Mouse (Mus musculus): ENCODE results near the gene Il2ra.

Gene Il2ra

DNA sequence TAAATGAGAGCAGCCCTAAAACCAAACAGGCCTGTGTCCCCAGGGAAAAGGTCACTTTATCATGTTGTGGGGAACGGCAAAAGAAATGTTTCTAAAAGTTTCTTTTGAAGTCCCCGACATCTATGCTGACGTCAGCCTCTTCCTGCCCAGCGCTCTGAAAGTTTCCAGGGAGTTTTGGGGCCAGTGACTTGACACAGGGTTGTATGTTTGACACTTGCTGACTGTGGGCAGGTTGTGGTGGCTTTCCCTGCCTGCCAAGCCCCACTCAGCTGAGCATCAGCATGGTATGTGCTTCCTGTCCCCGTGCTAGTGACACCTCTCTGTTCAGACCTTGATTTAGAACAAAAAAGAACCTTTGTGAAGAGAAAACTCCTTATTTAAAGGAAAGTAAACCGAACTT is 10.7 kb downstream of the Il2ra start:
- DNase-seq (ENCODE audit: low read depth, low spot score), result no peak

DNA sequence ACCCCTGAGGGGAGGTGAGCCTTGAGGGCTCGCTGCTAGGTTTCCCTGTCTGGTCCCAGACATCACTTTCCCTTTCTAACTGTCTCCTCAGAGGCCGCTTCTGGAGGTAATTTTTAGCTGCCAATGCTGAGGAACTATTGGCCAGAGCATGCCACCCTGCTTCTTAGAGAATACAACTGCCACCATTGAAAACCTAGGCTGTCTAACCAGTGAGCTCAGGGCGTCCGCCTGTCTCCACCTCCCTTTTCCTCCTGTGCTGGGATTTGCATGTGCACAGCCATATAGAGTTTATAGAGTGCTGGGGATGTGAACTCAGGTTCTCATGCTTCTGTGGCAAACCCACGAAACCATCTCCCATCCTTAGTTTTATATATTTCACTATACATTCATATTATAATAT is 11.2 kb downstream of the Il2ra start:
- no peak for DNase-seq (ENCODE audit: low read depth, low spot score)

DNA sequence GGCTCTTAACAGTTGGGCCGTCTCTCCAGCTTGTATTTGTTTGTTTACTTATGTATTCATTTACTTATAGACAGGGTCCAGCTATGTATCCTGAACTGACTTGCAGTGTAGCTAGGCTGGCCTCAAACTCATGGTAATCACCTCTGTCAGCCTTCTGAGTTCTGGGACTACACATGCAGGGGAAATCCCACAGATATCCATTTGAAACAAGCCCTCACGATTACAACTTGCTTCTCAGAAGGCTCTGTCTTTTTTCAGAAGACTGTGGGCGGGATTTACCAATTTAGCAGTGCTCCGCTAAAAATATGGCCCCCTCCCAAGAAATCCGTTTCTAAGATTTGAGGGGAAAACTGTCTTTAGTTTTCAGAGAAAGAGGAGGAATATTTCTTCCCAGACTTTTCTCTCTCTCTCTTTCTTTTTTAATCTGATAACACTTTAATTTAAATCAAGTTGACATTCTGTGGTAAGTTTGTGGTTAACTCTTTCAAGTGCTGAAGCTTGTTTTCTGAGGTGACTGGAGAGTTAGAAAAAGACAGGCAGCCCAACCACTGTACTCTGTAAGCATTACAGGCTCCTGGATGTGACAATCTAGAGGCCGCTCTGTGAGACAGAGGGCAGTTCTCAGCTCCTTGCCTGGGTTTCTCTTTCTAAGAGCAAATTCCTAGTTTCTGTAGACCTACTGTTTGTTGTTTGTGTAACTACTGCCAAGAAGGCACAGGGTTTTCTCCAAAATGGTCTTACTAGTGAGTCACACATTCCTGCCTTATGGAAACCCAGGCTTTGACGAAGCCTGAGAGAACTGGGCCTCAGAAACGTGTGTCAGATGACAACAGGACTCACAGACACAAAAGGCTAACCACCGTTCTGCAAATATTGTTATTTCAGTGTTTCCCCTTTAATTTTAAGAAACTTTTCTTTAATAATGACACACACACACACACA is 12.7 kb downstream of the Il2ra start:
- DNase-seq (ENCODE audit: low read depth, low spot score), result no peak

GRCm38 (mm10) chr2:11657581-11657980 is 15.0 kb downstream of the Il2ra start:
- no peak for DNase-seq (ENCODE audit: low read depth, low spot score)

DNA sequence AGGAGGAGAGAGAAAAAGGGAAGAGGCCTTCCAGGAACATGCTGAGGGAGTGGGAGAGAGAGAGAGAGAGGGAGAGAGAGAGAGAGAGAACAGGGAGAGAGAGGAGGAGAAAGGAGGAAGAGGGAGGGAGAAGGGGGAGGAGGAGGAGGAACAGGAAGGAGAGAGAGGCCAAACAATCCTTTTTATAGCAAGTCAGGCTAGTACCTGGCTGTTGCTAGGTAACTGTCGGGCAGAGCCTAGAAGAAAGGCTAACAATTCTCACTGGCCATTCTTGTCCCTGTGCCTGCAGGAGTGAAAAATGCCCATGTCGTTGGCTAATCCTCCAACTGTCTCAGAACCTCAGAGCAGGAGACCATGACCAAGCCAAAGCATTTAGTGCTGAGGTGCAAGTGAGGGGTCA is 16.7 kb downstream of the Il2ra start:
- no peak for DNase-seq (ENCODE audit: low read depth, low spot score)

- no peak for DNase-seq (ENCODE audit: low read depth, low spot score)
Measured at GRCm38 (mm10) chr2:11662143-11662906, 19.7 kb downstream of the Il2ra start.

DNA sequence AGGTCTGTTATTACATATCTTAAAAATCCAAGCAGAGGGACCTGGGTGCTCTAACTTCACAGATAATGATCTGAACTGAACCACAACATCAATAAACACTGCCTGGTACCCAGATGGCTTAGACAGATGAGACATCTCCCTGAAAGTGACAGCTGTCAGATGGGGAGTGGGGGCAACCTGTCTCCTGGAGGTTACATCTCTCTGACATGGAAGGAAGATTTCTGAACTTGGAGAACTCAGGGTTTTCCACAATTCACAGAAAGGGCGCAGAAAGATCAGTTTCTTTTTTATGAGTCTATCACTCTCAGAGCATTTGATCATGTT is 20.3 kb downstream of the Il2ra start:
- no peak for DNase-seq (ENCODE audit: low read depth, low spot score)

- no peak for DNase-seq (ENCODE audit: low read depth, low spot score)
Measured at GRCm38 (mm10) chr2:11663961-11664360, 21.4 kb downstream of the Il2ra start.

GRCm38 (mm10) chr2:11664367-11664766 is 21.8 kb downstream of the Il2ra start:
- no peak for DNase-seq (ENCODE audit: low read depth, low spot score)

GRCm38 (mm10) chr2:11664806-11665205 is 22.2 kb downstream of the Il2ra start:
- no peak for DNase-seq (ENCODE audit: low read depth, low spot score)

DNA sequence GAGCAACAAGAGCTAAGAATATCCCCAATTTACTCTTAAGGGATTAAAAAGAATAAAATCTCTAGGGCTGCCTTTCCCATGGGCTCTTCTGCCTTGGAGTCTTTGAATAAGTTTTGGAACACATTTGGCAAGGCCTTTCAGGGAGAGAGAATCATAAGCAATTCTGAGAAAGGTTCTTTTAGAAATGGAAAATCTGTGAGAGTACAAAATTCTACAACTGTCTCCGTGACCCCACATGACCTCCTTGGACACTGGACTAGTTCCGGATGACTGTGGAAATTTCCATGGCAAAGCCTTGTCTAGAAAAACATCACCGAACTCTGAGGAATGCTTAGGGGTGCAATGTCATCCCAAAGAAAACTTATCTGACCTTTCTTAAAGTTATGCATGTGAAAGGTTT is 22.7 kb downstream of the Il2ra start:
- DNase-seq (ENCODE audit: low read depth, low spot score), result no peak

DNA sequence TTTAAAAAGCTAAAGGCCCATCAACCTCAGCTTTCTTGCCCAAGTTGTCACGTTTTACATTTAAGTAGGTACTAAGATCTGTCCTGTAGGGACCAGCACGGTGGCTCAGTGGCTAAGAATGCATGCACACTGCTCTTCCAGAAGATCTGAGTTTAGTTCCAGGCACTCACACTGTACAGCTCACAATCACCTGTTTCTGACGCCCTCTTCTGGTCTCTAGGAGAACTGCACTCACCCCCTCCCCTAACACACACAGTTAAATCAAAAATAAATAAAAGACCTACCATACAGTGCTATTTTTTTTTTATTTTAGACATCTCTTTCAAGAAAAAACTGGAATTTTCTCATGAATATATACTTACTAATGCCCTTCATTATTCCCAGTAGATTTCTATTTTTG is 29.5 kb downstream of the Il2ra start:
- no peak for DNase-seq (ENCODE audit: low read depth, low spot score)

GRCm38 (mm10) chr2:11679626-11680025 is 37.0 kb downstream of the Il2ra start:
- DNase-seq (ENCODE audit: low read depth, low spot score), result no peak

DNA sequence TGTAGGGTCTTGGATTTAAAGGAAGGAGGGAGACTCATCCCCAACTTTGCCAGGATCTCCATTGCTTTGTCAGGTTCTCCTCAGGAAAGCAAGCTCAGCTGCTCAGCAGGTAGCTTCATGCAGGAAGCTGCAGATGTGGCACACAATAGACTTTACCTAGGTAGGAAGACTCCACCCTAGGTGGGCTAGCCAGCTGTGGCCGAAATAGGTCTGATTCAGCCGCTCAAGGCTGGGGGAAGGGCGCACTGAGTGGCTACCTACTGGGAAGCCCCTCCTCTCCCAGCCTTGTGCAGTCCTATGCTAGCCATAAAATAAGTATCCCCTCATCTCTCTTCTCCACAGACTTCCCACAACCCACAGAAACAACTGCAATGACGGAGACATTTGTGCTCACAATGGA is 40.1 kb downstream of the Il2ra start:
- DNase-seq (ENCODE audit: low read depth, low spot score), result no peak

DNA sequence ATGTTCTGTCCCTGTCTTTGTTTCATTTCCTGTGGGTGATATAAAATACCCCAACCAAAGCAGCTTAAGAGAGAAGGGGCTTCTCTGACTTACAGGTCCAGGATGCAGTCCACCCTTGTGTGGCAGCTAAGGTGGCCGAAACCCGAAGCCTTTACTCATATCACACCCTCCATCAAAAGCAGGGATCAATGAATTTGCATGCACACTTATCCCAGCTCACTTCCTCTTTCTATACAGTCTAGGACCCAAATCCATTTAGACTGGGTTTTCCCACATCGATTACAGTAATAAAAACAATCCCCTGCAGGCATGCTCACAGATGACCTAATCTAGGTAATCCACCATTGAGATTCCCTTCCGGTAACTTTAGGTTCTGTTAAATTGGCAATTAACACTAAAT is 43.9 kb downstream of the Il2ra start:
- no peak for DNase-seq (ENCODE audit: low read depth, low spot score)

DNA sequence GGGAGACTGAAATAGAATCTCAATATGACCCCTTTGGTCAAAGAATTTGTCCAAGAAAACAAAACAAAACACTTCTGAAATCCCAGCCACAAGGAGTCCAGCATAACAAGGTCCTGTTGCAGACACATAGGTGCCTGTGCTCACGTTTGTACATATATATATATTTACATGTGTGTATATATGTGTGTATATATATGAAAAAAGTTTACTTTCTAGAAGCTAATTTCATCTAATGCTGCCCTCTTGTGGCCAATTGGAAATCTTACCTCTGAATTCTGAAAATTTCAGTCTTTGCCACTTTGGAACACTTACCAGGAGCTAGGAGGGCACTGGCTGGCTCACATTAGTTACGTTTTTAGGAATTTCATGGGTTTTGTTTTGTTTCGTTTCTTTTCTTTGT is 44.8 kb downstream of the Il2ra start:
- DNase-seq (ENCODE audit: low read depth, low spot score), result no peak

DNA sequence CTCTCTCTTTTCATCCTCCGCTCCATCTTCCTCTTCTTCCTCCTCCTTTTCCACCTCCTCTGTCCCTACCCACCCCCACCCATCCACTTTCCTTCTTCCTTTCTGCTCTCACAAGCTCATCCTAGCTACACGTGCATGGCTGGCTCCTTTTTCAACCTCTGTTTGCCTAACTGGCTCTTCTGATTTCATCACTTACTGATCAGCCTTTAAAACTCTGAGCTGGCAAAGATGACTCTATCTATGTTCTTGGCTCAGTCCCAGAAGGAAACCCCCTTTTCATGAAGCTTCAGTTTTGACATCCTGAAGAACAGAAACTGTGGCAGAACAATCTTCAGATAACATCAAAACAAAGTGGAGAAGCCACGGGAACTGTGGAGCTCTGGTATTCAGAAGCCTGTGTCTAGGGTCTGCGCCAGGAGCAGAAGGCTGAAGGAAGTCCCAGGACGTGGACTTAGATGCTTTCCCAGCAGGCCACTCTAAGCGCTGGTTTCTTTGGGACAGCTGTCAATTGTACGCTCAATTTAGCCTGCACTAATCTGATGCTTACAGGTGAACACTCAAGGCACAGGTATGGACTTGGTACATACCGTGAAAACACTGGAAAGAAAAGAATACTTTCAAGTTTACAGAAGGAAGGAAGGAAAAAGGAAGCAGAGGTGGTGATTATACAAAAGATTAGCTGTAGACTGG is 47.7 kb downstream of the Il2ra start:
- no peak for DNase-seq (ENCODE audit: low read depth, low spot score)

DNA sequence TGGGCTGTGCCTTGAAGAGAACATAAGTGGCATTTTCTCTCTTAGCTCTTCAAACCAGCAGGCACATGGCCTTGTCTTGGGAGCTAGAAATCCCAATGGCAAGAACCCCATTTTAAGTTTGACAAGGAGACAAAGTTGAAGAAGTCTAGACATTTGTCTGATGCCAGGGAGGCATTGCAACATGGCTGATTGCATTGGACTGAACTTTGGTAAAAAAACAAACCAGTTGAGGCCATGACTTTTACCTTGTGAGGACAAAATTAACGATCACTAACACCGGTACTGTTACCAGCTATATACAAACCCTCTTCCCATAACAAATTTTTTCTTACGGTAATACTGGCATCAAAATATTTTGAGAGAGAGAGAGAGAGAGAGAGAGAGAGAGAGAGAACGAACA is 50.7 kb downstream of the Il2ra start:
- no peak for DNase-seq (ENCODE audit: low read depth, low spot score)

DNA sequence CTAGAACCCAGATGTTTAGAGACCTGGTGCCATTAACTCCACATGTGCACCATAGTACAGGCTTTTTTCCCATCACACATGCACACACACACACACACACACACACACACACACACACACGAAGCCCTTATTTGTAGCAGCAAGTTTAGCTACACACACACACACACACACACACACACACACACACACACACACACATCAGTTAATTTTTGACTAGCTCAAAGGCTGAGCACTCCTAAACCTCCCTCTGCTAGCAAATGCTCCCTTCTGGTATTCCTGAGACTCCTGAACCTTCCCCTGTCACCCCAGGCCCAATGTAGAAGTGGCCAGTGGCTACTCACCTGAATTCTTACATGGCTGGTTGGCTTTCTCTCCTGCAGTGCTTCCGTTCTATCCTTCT is 51.5 kb downstream of the Il2ra start:
- no peak for DNase-seq (ENCODE audit: low read depth, low spot score)

- DNase-seq (ENCODE audit: low read depth, low spot score), result no peak
Measured at GRCm38 (mm10) chr2:11695867-11696266, 53.3 kb downstream of the Il2ra start.

GRCm38 (mm10) chr2:11698994-11699393 is 56.4 kb downstream of the Il2ra start:
- DNase-seq (ENCODE audit: low read depth, low spot score), result no peak

DNA sequence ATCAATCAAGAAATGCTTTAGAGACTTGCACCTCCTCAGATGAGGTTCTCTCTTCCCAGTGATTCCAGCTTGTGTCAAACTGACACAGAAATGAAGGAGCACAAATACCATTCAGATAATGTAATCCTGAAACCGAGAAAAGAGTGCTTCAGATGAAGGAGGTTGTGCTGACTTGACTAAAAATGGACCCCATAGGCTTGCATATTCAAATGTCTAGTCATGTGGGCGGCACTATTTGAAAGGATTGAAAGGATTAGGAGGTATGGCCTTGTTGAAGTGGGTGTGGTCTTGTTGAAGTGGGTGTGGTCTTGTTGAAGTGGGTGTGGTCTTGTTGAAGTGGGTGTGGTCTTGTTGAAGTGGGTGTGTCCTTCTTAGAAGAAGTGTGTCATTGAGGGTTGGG is 57.3 kb downstream of the Il2ra start:
- no peak for DNase-seq (ENCODE audit: low read depth, low spot score)
